Mouse (Mus musculus): ENCODE measurements around the gene Tcp11l1.

The Tcp11l1 gene

DNA sequence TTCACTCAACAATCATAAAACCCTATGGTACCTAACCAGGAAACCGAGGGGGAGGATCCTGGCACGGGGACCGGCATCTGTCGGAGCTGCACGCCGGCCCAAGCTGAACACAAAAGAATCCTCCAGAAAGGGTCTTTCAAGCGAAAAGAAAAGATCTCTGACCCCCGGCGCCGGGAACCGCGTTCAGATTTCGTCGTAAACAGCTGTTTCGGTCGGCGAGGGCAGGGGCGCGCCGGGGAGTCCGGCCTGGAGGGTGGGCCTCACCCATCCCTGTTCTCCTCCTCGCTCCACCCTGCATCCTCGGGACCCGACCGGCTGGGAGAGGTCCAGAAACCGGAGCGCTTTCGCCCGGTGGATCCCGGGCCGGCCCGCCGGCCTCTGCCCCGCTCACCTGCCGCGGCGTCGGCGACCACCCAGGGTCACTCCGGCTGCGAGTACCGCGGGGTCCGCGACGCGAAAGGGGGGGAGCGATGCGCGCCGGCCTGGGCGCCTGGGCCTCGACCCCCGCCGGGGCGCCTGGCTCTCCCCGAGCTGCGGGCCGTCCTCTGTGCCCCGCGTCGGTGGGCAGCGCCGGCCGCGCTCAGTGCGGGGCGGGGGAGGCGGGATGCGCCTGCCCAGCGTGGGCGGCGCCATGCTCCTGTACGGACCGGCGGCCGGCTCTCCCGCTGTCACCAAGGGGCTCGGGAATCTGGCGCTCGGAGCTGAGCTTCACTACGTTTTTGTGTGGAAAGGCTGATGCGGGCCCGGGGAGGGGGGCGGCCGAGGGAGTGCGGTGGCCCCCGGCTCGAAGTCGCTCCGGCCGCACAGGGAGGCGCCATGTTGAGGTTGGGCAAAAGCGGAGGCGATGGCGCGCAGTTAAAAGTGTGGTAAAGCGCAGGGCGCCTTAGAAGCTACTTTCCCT lies at the start of gene Tcp11l1:
Tcp11l1 (minus strand) TSS at position 585 of the 901 bp plus-strand sequence.
- peak; percentile 12 for DNase-seq (ENCODE audit: low read depth)

DNA sequence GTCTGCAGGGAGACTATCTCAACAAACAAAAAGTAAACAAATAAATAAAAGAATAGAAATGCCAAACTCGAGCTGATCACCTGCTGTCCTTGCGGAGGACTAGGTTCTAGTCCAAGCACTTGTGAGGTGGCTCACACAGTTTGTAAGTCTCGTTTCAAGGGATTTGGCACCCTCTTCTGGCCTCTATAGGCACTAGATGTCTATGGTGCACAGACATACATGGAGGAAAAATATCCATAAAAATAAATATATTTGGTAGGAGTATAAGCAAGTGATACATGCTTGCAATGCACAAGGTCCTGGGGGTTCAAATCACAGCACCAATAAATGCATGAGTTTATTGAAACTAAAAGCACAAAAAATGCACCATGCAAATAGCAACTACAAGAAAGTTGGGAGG lies 38.6 kb upstream of the Tcp11l1 start:
- DNase-seq (ENCODE audit: low read depth), result peak; percentile 4

GRCm38 (mm10) chr2:104748652-104749183 lies 36.7 kb upstream of the Tcp11l1 start:
- DNase-seq (ENCODE audit: low read depth), result no peak

- no peak for DNase-seq (ENCODE audit: low read depth)
Measured at GRCm38 (mm10) chr2:104746251-104746650, 34.3 kb upstream of the Tcp11l1 start.

DNA sequence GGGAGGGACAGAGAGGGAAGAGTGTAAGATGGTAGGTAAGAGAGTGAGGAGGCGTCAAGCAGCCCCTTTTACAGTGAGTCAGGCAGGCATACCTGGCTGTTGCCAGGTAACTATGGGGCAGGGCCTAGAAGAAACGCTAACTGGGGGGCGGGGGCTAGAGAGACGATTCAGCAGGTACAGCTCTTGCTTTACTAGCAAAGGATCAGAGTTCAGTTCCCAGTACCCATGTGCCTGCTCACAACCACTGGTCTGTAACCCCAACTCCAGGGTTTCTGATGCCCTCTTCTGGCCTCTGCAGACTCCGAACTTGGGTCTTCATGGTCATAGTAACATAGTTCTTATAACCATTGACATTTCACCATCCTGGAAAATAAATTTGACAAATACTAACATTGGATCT lies 32.0 kb upstream of the Tcp11l1 start:
- DNase-seq (ENCODE audit: low read depth), result no peak

DNA sequence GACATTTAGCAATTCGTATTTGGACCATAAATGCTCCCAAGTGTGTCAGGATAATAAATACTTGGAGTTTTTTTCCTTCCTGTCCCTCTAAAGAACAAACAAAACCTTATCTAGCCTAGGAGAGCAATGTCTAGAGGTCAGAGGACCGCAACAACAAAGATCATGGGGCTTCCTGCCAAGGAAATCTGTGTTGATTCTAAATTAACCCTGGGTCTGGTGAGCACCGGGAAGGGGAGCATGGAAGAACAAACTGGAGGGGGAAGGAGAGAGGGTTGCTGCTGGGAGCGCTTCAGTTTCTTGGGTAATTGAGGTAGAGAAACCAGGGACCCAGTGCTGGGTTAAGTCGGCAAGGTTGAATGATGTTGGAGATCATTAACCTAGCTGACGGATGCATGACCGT lies 31.2 kb upstream of the Tcp11l1 start:
- DNase-seq (ENCODE audit: low read depth), result no peak

GRCm38 (mm10) chr2:104742741-104743064 lies 30.7 kb upstream of the Tcp11l1 start, which contains the start of gene Depdc7:
Depdc7 (minus strand) TSS chr2:104742878.
- peak; percentile 23 for DNase-seq (ENCODE audit: low read depth)

- no peak for DNase-seq (ENCODE audit: low read depth)
Measured at GRCm38 (mm10) chr2:104741896-104742740, 30.1 kb upstream of the Tcp11l1 start.

- DNase-seq (ENCODE audit: low read depth), result no peak
Measured at GRCm38 (mm10) chr2:104741015-104741758, 29.2 kb upstream of the Tcp11l1 start.

DNA sequence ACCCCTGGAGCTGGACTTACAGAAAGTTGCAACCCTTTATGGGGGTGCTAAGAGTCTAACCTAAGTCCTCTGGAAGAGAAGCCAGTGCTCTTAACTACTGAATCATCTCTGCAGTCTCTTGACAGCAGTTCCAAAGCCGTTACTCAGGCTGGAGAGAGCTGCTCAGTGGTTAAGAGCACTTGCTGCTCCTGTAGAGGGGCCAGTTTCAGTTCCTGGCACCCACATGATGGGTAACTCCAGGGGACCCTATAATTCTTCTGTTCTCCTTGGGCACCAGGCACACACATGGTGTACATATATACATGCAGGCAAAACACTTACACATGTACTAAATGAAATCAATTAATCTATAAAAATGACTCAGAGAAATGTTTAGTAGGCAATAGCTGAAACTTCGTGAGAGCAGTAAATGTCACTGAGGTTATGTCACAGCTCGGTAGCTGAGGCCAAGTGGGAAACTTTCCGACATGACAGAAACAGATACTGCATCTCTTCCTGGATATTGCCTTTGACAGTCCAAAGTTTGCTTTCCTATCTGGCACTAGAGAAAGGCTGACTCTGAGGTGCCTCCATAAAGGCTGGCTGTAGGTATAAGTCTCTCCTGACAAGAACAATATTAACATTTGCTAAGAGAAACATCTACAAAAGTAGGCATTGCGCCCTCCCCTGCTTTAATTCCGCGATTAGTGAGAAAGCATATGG lies 28.4 kb upstream of the Tcp11l1 start:
- no peak for DNase-seq (ENCODE audit: low read depth)

DNA sequence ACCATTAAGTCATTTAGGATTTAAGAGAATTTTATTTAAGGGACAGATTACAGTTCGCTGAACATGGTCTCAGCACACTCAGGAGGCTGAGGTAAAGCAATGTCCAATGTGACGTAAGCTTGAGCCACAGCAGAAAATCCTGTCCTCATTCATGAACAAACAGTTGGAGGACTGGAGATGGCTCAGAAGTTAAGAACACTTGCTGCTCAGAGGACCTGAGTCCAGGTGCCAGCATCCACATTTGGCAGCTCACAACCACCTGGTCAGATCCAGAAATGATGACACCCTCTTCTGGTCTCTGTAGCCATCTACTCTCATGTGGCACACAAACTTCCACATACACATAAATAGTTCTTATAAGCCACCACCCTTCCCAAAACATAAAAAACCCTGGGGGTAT lies 27.7 kb upstream of the Tcp11l1 start:
- no peak for DNase-seq (ENCODE audit: low read depth)

- DNase-seq (ENCODE audit: low read depth), result no peak
Measured at GRCm38 (mm10) chr2:104736241-104736640, 24.3 kb upstream of the Tcp11l1 start.

DNA sequence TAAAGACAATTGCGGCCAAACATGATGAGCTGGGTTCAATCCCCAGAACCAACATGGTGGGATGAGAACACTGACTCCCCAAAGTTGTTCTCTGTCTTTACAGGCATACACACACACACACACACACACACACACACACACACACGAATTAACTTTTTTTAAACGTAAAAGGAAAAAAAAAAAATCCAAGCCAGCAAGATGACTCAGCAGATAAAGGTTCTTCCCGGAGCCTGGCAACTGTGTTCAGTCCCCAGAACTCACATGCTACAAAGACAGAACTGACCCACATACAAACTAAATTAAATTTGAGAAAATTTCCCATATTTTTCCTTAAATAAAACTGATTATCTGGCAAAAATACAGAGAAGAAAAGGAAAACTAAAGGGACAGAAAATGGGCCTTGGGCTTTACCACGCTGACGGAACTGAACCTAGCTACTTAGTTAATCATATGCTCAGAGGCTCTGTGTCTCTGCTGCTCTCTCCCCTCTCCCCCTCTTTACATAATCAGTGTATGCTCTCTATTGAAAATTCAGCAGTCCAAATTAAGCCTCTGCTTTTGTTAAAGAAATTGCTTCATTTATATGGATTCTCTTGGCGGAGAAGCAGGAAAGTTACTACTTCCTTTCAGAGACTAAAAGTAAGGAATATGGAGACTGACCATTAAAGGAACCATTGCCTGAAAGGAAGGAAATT lies 20.7 kb upstream of the Tcp11l1 start:
- DNase-seq (ENCODE audit: low read depth), result no peak

DNA sequence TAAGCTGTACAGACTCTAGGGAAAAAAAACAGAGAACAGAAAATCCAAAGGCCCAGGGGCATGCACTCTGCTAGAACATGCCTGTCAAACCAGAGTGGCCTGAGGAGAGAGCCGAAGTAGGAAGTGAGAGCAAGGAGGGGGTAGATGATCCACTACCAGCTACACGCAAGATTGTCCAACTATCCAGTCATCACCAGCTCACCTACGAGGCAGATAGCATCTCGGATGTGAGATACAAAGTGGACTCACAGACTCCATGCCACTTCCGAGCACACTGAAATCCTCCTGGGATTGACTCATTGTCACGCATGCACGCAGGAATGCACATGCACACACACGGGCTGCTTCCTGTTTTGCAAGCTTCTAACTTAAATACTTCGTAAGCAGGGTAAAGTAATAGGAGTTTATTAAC lies 20.1 kb upstream of the Tcp11l1 start:
- DNase-seq (ENCODE audit: low read depth), result no peak

DNA sequence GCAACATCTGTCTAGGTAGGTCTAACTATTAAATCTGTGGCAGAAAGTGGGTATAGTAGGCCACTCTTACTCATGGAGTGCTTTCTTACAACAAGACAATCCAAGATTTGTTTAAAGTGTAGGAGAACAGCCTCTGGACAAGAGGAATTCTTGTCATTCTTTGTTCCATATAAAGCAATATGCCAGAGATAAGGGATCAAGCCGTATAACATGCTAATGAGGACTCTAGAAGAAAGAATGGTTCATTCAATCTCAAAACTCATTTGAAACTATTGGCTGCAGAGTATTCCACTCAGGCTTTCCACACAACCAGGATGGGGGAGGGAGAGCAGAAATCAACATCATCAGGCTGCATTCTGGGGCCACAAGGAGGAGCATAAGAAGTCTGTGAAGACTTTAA lies 15.4 kb upstream of the Tcp11l1 start:
- DNase-seq (ENCODE audit: low read depth), result no peak

DNA sequence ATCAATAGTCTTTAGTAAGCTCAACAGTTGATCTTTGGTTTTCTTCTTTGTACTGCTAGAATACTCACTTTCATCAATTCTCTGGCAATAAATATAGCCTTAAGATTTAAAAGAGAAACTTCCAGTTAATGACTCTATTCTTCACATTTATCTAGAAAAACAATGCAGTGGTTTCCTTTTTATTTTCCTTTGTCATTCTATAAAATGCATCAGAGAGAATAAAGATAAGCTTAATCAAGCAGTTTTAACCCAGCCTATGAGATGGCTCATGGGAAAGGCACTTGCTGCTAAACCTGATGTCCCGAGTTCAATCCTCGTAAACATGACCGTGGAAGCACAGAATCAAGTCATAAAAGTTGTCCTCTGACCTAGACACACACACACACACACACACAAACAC lies 10.1 kb upstream of the Tcp11l1 start:
- DNase-seq (ENCODE audit: low read depth), result no peak

GRCm38 (mm10) chr2:104717827-104718226 lies 5.9 kb upstream of the Tcp11l1 start:
- DNase-seq (ENCODE audit: low read depth), result no peak

- no peak for DNase-seq (ENCODE audit: low read depth)
Measured at GRCm38 (mm10) chr2:104717231-104717735, 5.3 kb upstream of the Tcp11l1 start.

DNA sequence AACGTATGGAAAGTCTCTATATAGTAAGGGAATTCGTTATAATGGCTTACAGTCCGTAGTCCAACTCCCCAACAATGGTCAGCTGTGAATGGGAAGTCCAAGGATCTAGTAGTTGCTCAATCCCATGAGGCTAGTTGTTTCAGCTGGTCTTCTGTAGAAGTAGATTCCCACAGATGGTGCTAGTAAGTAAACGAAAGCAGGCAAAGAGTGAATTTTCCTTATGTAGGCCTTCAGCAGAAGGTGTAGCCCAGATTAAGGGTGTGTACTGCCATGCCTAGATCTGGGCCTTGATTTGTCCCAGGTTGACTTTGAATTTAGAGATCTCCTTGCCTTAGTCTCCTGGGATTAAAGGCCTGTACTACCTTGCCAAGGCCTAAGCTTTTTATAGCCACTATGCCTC lies 4.3 kb upstream of the Tcp11l1 start, which contains the start of gene Pin1rt1:
Pin1rt1 (minus strand) TSS at position 101 of the 400 bp plus-strand sequence.
- no peak for DNase-seq (ENCODE audit: low read depth)

DNA sequence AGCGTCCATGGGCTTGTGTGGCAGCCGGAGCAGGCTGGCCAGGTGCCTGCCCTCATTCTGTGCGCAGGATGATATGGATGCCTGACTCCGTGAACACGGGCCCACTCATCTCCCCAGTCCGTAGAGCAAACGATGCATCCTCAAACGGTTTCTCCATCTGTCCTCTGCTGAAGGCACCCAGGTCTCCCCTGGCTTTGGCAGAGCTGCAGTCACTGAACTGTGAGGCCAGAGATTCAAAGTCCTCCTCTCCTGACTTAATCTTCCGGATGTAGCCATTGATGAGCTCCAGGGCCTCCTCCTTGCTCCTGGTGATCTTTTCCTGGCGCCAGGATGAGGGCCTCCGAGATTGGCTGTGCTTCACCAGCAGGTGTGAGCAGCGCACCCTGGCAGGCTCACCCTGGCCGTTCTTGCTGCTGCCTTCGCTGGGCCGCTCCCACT lies 2.3 kb upstream of the Tcp11l1 start:
- no peak for DNase-seq (ENCODE audit: low read depth)

DNA sequence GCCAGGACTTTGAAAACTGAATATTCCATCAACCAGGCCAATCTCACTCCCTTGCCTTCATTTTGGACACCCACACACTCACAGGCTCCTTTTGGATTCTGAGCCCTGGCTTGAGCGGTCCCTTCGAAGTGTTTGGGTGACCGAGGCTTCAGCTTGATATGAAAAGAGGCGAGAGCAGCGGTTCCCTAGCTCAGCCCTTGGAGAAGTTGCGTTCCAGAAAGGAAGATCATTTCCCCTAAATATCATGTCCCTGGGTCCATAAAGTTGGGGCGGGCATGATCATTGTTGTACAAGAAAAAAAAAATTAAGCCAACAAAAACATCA lies 479 bp upstream of the Tcp11l1 start:
- no peak for DNase-seq (ENCODE audit: low read depth)

Data from naive thymus-derived CD4-positive, alpha-beta T cell, adult 2 months (primary cell).